ENCODE assay signal across 33 mouse cellular contexts in the genomic region with DNA sequence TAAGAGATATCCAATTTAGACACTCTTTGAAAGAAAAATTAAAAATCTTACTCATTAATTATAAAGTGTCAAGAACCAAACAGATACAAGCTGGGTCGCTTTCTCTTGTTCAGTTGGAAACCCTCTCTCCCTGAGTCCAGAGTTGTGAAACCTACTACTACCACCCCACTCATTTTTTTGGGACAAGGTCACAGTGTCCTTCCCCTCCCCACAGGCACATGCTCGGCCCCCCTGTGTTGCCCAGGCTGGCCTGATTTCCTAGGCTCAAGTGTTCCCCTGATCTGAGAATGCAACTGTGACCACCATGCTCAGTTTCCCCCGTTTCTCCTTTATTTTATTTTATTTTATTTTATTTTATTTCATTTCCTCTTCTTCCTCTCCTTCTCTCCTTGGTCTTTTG.
"Had no signal": no experiment of that assay in that cellular context is flagged by ENCODE, and none has a peak within 500 bp of the region (broad histone marks: within the 10 kb centered on the region; RNA-seq: fewer than 3 reads in every experiment).

No protein-coding gene starts in this region.

- H3K4me2 ChIP-seq: limb, embryonic 12.5 days; limb, embryonic 13.5 days; limb, embryonic 15.5 days; liver, embryonic 11.5 days; liver, embryonic 12.5 days; liver, embryonic 13.5 days; liver, embryonic 15.5 days; lung, embryonic 14.5 days; lung, embryonic 15.5 days; midbrain, embryonic 11.5 days; midbrain, embryonic 12.5 days; midbrain, embryonic 13.5 days; midbrain, embryonic 15.5 days; neural tube, embryonic 12.5 days; neural tube, embryonic 13.5 days had no signal

- DNase-seq: left cerebral cortex, postnatal 4 days; liver; liver, embryonic 13.5 days; liver, postnatal 0 days; lung, adult 18-20 months; lung, adult 2 months; lung, embryonic 14.5 days; lung, postnatal 10 days; lung, postnatal 14 days; lung, postnatal 36 days; lung, postnatal 4 days; midbrain, embryonic 14.5 days had no signal

- H3K9ac ChIP-seq: limb, embryonic 12.5 days; limb, embryonic 13.5 days; limb, embryonic 15.5 days; liver, embryonic 12.5 days; liver, embryonic 13.5 days; liver, embryonic 14.5 days; liver, embryonic 15.5 days; liver, postnatal 0 days; lung, embryonic 14.5 days; lung, embryonic 15.5 days; midbrain, embryonic 12.5 days; midbrain, embryonic 13.5 days; midbrain, embryonic 15.5 days; neural tube, embryonic 12.5 days; neural tube, embryonic 13.5 days had no signal

- ATAC-seq: liver, embryonic 12.5 days; liver, postnatal 0 days; lung, postnatal 0 days; midbrain, embryonic 13.5 days; midbrain, embryonic 15.5 days; midbrain, embryonic 16.5 days had no signal

- H3K4me3 ChIP-seq: limb, embryonic 10.5 days; limb, embryonic 12.5 days; limb, embryonic 13.5 days; limb, embryonic 15.5 days; liver, embryonic 12.5 days; liver, embryonic 13.5 days; liver, embryonic 15.5 days; lung, embryonic 15.5 days; megakaryocyte, embryonic 14.5 days; midbrain, embryonic 10.5 days; midbrain, embryonic 12.5 days; midbrain, embryonic 13.5 days; midbrain, embryonic 15.5 days; myocyte; neural tube, embryonic 12.5 days; neural tube, embryonic 13.5 days had no signal

- H3K27ac ChIP-seq: limb, embryonic 10.5 days; limb, embryonic 12.5 days; limb, embryonic 13.5 days; limb, embryonic 15.5 days; liver, embryonic 12.5 days; liver, embryonic 13.5 days; liver, embryonic 14.5 days; liver, embryonic 15.5 days; lung, embryonic 15.5 days; macrophage; midbrain, embryonic 10.5 days; midbrain, embryonic 12.5 days; midbrain, embryonic 13.5 days; midbrain, embryonic 15.5 days; neural tube, embryonic 12.5 days; neural tube, embryonic 13.5 days had no signal

- H3K36me3 ChIP-seq: limb, embryonic 10.5 days; limb, embryonic 12.5 days; limb, embryonic 13.5 days; limb, embryonic 15.5 days; liver, embryonic 12.5 days; liver, embryonic 13.5 days; liver, embryonic 15.5 days; lung, embryonic 15.5 days; midbrain, embryonic 10.5 days; midbrain, embryonic 12.5 days; midbrain, embryonic 13.5 days; midbrain, embryonic 15.5 days; neural tube, embryonic 12.5 days; neural tube, embryonic 13.5 days had no signal

- H3K27me3 ChIP-seq: limb, embryonic 15.5 days; midbrain, embryonic 13.5 days; midbrain, embryonic 15.5 days; neural tube, embryonic 13.5 days had no signal

- H3K9me3 ChIP-seq: limb, embryonic 10.5 days; limb, embryonic 12.5 days; limb, embryonic 13.5 days; limb, embryonic 15.5 days; liver, embryonic 12.5 days; liver, embryonic 13.5 days; liver, embryonic 15.5 days; lung, embryonic 15.5 days; megakaryocyte, embryonic 14.5 days; midbrain, embryonic 10.5 days; midbrain, embryonic 12.5 days; midbrain, embryonic 13.5 days; midbrain, embryonic 15.5 days; neural tube, embryonic 12.5 days; neural tube, embryonic 13.5 days had no signal
